Mouse (Mus musculus) splenic B cell, adult 2 months (primary cell): ENCODE data around the gene Hivep2.

Experiments used
- DNase-seq: peaks from one replicate; pipeline ENCODE4 v3.0.0-alpha.2; 2011; ENCODE audit warnings: low read depth, low spot score
- H3K27me3 ChIP-seq: 2 replicates; pipeline ENCODE4 v1.6.1; 2012; ENCODE audit warnings: mild to moderate bottlenecking, low read length, moderate library complexity, mixed read lengths; ENCODE audit not compliant: control insufficient read depth, poor library complexity, insufficient read depth, severe bottlenecking
- H3K36me3 ChIP-seq: 2 replicates; pipeline ENCODE4 v1.6.1; 2012; ENCODE audit warnings: mild to moderate bottlenecking, low read length, moderate library complexity, mixed read lengths; ENCODE audit not compliant: control insufficient read depth, poor library complexity, insufficient read depth, severe bottlenecking

Hivep2 gene

DNA sequence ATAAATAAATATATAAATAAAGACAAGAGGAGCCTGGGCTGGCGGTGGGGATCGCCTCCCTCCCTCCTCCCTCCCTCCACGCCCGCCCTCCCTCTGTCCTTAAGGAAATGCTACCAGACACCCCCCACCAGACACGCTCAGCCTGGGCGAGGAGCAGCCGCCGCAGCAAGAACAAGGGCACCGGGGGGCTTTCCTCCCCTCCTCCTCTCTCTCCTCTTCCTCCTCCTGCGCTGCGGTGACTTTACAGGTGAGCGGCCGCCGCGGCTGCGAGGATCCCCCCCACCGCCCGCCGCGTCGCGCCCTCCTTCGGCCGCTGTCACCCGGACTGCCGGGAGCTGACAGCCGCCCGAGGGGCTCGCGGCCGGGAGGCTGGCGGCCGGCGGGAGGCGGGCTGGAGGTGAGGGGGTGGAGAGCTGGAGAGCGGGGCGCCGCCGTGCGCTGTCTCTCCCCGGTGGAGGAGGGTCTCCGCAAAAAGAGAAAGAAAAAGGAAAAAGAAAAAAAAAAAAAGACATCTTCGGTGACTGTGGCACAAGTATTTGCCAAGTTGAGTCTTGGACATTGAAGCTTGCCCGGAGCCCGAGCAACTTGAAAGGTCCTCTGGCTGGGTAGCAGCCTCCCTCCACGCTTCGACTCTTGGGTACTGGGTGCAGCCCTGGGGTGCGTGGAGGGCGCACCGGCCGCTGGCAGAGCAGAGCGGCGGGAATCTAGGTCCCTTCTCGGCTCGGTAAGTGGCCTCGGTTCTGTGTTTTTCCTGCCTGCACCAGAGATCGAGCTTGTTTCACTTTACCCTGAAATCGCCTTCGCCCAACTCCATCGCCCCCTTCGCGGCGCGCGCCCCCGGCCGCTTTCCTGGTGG is at the start of gene Hivep2:
Gene Hivep2, plus strand, starts transcription at position 102 of the 856 bp plus-strand sequence.
- DNase-seq, result peak; percentile 68
- Histone ChIP-seq H3K27me3 (no peaks in the 10 kb centered on the region), H3K36me3 (no peaks in the 10 kb centered on the region)

DNA sequence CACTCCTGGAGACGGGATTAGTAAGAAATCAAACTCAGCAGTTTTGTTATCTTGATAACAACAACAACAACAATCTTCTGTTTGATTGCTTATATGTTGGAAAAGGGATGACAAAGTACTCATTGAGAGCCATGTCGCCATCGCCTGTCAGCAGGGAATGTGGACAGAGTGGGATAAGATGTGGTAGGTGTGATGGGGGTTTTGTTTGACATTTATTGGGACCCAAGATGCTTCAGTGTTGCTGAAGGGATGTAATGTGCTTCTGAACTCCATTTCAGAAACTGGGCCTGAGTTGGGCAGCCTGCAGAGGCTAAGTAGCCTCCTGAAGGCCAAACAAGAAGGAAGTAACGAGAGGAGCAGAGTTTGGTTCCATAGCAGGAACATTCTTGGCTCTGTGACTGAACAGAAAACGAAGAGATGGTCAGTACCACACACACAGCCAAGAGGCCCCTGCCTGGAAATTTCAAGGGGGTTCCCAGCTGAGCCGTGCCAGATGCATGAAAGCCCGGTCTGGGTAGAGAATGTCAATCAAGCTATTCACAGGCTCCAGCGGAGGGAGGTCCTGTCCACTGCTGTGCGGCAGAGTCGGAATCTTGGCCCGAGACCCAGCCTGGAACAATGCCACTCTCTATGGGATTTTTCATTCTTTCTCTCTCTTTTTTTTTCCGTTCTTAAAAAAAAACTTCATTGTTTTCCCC is 49.1 kb upstream of the Hivep2 start:
- H3K36me3 ChIP-seq, result no peaks in the 10 kb centered on the region
- H3K27me3 ChIP-seq, result no peaks in the 10 kb centered on the region
- DNase-seq, result no peak

- DNase-seq, result no peak
- Histone ChIP-seq H3K27me3 (no peaks in the 10 kb centered on the region), H3K36me3 (no peaks in the 10 kb centered on the region)
Measured at GRCm38 (mm10) chr10:13921641-13922385, 44.1 kb upstream of the Hivep2 start.

GRCm38 (mm10) chr10:13929306-13929705 is 36.6 kb upstream of the Hivep2 start:
- Histone ChIP-seq H3K27me3 (no peaks in the 10 kb centered on the region), H3K36me3 (no peaks in the 10 kb centered on the region)
- no peak for DNase-seq

GRCm38 (mm10) chr10:13932147-13932546 is 33.7 kb upstream of the Hivep2 start:
- no peaks in the 10 kb centered on the region for H3K36me3 ChIP-seq
- DNase-seq, result no peak
- H3K27me3 ChIP-seq, result no peaks in the 10 kb centered on the region

DNA sequence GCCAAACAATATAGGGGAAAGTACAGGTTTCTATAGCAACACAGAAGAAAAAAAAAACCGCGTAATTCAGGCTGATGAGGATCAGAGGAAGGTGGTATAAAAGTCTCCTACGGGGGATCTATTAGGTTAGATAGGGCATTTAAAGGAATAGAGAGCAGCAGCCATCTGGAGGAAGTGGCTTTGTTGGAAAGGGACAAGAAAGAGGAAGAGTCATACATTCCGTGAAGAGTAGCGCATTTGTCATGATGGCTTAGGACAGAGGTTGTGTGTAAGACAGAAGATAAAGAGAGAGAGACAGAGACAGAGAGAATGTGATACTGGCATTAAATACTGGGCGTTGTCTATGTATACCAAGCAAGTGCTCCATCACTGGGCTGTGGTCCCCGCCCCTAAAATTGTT is 32.6 kb upstream of the Hivep2 start:
- no peaks in the 10 kb centered on the region for H3K27me3 ChIP-seq
- no peak for DNase-seq
- no peaks in the 10 kb centered on the region for H3K36me3 ChIP-seq

- Histone ChIP-seq H3K27me3 (no peaks in the 10 kb centered on the region), H3K36me3 (no peaks in the 10 kb centered on the region)
- DNase-seq, result peak; percentile 6
Measured at GRCm38 (mm10) chr10:13935646-13936045, 30.2 kb upstream of the Hivep2 start.

GRCm38 (mm10) chr10:13941406-13941805 is 24.5 kb upstream of the Hivep2 start:
- DNase-seq, result no peak
- no peaks in the 10 kb centered on the region for H3K36me3 ChIP-seq
- no peaks in the 10 kb centered on the region for H3K27me3 ChIP-seq

GRCm38 (mm10) chr10:13943706-13944105 is 22.2 kb upstream of the Hivep2 start:
- no peaks in the 10 kb centered on the region for H3K27me3 ChIP-seq
- no peaks in the 10 kb centered on the region for H3K36me3 ChIP-seq
- peak; percentile 11 for DNase-seq

GRCm38 (mm10) chr10:13946498-13946897 is 19.4 kb upstream of the Hivep2 start:
- H3K27me3 ChIP-seq, result no peaks in the 10 kb centered on the region
- DNase-seq, result peak; percentile 88
- no peaks in the 10 kb centered on the region for H3K36me3 ChIP-seq

- Histone ChIP-seq H3K36me3 (no peaks in the 10 kb centered on the region), H3K27me3 (no peaks in the 10 kb centered on the region)
- no peak for DNase-seq
Measured at GRCm38 (mm10) chr10:13962965-13963364, 2.9 kb upstream of the Hivep2 start.

DNA sequence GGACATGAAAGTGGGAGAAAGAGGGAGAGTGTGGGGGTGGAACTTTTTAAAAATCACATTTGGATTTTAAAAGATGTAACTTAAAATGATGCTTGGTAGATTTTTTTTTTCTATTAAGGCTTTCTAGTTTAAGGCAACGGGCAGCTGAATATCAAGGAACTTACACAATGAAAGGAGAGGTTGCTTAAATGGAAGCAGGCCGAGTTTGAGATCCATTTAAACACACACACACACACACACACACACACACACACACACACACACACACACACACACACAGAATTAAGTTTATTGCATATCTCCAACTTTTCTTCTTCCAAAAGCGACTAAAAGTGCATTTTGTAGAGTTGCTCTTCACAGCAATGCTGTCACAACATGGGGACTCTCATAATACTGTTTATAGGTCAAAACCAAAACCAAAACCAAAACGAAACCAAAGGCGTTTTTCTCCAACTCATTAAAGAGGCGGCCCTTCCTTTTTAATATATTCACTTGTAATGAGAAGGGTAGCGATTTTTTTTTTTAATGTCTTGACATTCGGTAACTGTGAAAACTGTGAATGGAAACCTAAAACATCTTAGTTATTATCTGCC is 1.9 kb upstream of the Hivep2 start:
- H3K36me3 ChIP-seq, result no peaks in the 10 kb centered on the region
- no peaks in the 10 kb centered on the region for H3K27me3 ChIP-seq
- no peak for DNase-seq

- Histone ChIP-seq H3K36me3 (no peaks in the 10 kb centered on the region), H3K27me3 (no peaks in the 10 kb centered on the region)
- DNase-seq, result peak; percentile 95
Measured at GRCm38 (mm10) chr10:13964501-13965281, 1.2 kb upstream of the Hivep2 start.
